Mouse (Mus musculus) embryonic fibroblast, embryonic 13.5 days (primary cell): ENCODE measurements around the gene Pak3.

Experiments used
- CTCF ChIP-seq: IDR thresholded peaks from 2 replicates; pipeline ENCODE4 v1.5.1; 2011; ENCODE audit warnings: mild to moderate bottlenecking, control low read depth, low read length, moderate library complexity, borderline replicate concordance; ENCODE audit not compliant: insufficient read depth
- POLR2A ChIP-seq: IDR thresholded peaks from 2 replicates; pipeline ENCODE4 v1.6.1; 2011; ENCODE audit warnings: low read depth, mild to moderate bottlenecking, control low read depth, low read length, moderate library complexity

DNA sequence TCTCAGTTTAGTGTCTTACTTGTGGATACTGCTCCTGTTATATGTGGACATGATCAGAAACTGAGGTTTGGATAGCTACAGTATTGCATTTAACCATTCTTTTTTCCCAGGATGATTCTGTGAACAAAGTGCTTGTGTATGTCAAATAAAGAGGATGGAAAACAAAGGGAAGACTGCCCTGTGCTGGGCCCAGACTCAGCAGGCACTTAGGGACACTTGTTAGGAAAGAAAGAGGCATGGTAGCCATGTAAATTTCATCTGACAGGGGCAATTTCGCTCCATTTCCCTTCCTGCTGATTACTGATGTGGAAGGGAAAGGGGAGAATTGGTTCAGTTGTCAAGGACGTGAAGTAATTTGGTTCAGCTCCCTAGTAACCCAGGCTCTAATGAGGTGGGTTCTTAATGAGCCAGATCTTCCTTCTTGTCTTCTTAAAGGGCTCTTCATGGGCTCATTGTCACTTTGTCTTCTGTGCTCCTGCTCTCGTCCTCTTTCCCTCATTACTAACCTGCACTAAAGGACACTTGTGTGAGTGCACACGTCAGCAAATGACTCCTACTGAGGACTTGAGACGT, 88.6 kb downstream of the Pak3 start:
- no peak for TF ChIP-seq CTCF
- no peak for TF ChIP-seq POLR2A
